Mouse (Mus musculus): ENCODE data around the gene 9230102O04Rik.

9230102O04Rik gene

DNA sequence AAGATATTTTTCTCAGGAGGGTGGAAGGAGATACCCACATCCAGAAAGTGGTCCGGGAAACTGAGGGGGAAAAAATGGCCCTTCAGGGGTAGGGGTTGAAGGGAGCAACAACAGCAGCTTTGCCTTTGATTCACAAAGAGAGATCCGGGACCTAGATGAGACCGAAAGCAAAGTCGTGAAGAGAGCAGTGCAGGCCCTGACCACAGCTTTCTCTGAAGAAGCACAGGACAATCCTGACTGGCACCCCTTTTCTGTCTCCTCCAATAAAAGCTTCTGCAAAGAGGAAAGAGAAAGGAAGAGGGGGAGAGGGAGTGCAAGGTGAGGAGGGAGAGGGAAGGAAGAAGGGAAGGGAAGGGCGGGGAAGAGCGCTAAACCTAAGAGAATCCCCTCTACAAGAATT is 17.5 kb downstream of the 9230102O04Rik start:
- peak; percentile 44 for DNase-seq (ENCODE audit: low spot score)

DNA sequence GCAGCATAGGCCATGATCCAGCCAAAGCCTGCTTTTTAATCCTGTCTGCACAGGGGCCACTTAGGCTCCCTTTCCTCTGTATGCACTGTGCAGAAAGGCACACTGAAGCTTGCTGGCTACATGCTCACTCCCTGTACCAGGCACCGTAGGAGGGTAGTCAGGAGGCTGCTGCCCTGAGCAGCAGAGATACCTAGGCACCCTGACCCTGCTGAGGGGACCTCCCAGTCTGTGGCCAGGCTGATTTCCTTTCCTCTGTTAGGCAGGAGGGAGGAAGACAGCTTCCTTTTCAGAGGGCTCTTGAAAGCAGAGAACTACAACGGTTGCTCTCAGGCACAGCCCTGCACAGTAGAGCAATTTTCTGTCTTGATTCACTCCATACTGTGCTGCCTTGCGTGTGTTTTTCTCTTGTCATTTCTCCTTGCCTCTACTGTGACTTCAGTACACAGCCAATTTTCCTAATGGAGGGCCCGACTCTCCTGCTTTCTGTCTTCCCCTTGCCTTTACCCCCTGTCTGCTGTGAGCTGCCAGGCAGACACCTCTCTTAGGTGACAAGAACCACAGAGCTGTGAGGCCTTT is 18.1 kb downstream of the 9230102O04Rik start:
- DNase-seq (ENCODE audit: low spot score): peak; percentile 56

DNA sequence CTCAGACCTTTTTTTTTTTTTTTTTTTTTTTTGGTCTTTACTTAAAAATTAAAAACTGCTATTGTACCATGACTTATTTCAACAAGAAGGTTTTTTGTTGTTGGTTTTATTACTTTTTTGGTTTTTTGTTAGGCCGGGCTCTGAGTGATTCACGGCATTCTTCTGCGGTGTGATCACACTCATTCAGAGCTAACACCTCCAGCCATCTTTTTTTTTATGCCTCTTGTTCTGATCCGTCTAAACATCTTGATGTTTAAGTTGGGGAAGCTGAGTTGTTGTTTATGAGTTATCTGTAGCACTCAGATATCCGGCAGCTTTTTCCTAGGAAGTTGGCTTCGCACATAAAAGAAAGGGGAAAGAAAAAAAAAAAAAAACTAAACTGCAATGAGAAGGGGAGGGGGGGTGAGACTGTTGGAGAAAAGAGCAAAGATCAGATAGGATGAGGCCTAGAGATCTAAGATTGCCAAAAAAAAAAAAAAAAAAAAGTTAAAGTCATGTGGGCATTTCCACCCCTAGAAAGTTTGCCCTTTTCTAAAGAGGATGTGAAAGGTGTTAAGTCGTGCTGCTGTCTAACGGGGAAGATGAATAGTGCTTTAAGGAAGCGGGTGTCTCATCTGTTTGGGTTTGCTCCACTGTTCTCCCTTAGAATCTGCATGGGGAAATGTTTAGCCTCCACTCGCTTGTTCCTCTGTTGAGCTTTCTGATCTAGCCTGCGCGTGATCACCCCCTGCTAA is 22.1 kb downstream of the 9230102O04Rik start:
- DNase-seq (ENCODE audit: low spot score): no peak

DNA sequence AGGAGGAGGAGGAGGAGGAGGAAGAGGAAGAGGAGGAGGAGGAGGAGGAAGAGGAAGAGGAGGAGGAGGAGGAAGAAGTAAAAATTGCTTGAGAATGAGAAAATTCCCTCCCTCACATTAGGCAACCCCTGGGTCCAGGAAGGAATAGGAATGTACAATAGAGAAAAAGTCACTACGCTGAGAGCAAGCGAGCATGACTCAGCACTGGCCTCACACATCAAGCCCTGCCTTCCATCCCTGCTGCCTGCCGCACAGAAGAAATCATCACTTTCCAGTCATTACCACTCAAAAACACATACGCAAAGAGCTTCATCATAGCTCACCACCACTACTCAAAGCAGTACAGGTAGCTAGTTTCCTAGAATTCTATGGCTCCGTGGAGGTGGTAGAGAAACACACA is 28.6 kb downstream of the 9230102O04Rik start:
- no peak for DNase-seq (ENCODE audit: low spot score)

DNA sequence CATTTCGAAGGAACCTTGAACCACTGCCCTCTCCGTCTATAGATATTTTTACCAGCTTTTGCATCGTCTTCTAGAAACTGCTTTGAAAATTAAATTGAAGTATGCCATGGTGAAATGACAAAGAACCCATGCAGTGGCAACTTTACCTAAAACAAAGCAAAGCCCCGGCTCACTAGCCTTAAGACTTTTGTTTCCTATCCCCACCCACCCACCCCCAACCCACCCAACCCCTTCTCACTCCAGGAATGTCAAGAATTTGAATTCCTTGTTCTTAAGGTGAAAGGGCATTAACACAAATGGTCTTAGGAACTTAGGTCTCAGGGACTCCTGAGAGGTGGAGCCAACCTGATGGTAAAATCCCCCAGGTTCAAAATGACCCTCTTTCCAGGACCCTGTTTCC is 33.5 kb downstream of the 9230102O04Rik start:
- no peak for DNase-seq (ENCODE audit: low spot score)

DNA sequence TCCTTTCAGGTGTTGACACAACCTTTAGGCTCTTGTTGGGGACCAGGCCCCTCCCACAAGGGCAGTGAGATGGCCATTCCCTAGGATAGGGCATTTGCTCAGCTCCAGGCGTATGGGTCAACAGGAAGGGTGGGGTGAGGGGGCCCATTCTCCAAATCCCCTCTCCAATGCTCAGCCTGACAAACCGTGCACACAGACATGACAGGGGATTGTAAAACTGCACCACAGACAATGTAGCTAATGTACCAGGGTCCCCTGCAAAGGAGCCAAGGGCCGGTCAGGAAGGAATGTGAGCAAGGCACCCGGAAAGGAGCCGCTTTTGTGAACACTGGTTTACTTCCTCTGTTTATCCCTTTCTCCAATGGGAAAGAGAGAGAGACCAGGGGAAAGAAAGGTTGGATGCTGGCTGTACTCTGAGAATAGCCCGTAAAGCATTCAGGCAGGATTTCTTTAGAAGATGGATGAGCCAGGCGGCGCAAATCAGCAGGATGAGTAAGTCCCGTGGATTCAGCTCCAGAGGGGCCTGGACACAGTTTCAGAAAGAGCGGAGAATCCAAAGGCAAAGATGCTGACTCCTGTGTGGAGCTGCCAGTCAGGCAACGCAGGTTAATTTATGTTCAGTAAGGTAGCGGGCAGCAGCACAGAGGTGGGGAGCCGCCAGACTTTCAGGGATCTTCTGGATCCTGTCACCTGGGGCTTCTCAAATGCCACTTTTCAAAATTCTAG is 36.3 kb downstream of the 9230102O04Rik start:
- no peak for DNase-seq (ENCODE audit: low spot score)

DNA sequence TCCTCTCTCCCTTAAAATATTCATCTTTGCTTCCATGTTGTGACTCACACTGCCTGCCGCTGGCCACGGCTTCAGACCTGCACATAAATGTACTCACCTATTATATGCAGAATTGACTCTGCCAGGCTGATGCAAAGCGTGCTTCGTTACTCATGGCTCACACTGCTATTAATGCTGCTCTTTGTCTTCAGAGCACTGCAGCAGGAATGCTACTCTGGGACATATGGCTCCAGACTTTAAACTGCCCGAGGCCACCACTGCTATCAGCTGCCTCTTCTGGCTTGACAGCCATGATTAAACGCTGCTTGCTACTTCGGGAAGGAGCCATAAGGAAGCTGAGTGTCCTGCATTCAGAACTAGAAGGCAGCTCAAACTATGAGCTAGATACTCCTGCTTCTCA is 54.1 kb downstream of the 9230102O04Rik start:
- DNase-seq (ENCODE audit: low spot score): no peak

DNA sequence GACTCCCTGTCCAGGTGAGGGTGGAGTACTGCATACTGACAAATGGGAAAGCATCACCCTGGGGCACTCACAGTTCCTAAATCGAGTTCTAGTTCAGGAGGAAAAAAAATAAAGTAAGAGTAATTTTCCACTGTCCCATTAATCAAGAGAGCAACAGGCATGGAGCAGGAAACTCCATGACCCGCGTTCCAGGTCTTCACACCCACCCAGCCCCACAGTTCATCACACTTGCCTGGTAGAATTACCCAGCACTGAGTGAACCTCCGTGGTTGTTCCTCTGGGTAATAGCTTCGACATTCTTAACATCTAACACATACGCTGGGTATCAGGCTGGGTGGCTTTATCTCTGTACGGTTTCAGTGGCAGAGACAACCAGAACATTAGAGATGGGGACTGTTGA is 55.6 kb downstream of the 9230102O04Rik start:
- no peak for DNase-seq (ENCODE audit: low spot score)

Measured in T-cell, adult 2 months (primary cell).